Mouse (Mus musculus): Measurements from ENCODE around the gene Mbd5. TPM values are rescaled to one million over a fixed set of nuclear protein-coding genes. Genes with fewer than 3 reads are reported as not detected.

Mbd5 gene
- polyA plus RNA-seq, 1 experiment from 2014 or later = 6.8 TPM

- Histone ChIP-seq H3K9ac (ENCODE audit: low read depth, low read length) (no peak overlapping the region), H3K4me3 (ENCODE audit: low read depth, low read length) (no peak overlapping the region), H3K36me3 (ENCODE audit: control insufficient read depth, insufficient read depth) (no peaks in the 10 kb centered on the region), H3K4me2 (replicated peaks; ENCODE audit: low read depth) (no peak overlapping the region), H3K27me3 (replicated peaks; ENCODE audit: control insufficient read depth, insufficient read depth, low read length) (no peaks in the 10 kb centered on the region), H3K4me1 (replicated peaks; ENCODE audit: control insufficient read depth, insufficient read depth, low read length) (no peaks in the 10 kb centered on the region), H3K9me3 (ENCODE audit: control insufficient read depth) (no peaks in the 10 kb centered on the region), H3K27ac (ENCODE audit: low read depth, low read length) (no peak overlapping the region)
- 78% methylated on average over 5 of the region's 5 CpGs for WGBS
- ATAC-seq = no peak
- no peak for TF ChIP-seq CTCF (IDR thresholded peaks at IDR 0.05; ENCODE audit: low read depth)
These were observed 422.3 kb downstream of the Mbd5 start for GRCm38 (mm10) chr2:49371632-49372031.

DNA sequence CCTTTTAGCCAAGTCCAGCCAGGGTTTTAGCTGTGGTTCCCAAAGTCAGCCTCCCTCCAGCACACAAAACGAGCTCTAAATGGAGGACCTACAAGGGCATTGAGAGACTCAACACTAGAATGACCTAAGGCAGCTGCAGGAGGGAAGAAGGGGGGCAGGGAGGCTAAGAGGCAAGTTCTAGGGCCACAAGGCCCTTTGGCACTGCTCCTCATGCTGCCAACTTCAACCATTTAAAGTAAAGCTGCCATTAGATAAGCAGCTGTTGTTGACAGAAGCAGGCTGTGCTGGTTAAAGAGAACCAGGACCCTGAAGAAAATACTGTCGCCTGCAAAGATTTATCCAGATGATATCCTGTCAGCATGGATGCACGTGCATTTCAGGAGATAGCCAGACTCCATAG lies 423.3 kb downstream of the Mbd5 start:
- H3K4me2 ChIP-seq (replicated peaks; ENCODE audit: low read depth) = no peak overlapping the region
- TF ChIP-seq CTCF (IDR thresholded peaks at IDR 0.05; ENCODE audit: low read depth) = no peak
- H3K27ac ChIP-seq (ENCODE audit: low read depth, low read length) = no peak overlapping the region
- WGBS = 52% methylated on average over 3 of the region's 3 CpGs
- no peak for ATAC-seq
- no peak overlapping the region for H3K4me3 ChIP-seq (ENCODE audit: low read depth, low read length)
- H3K36me3 ChIP-seq (ENCODE audit: control insufficient read depth, insufficient read depth) = no peaks in the 10 kb centered on the region
- H3K4me1 ChIP-seq (replicated peaks; ENCODE audit: control insufficient read depth, insufficient read depth, low read length) = no peaks in the 10 kb centered on the region
- no peaks in the 10 kb centered on the region for H3K27me3 ChIP-seq (replicated peaks; ENCODE audit: control insufficient read depth, insufficient read depth, low read length)
- no peaks in the 10 kb centered on the region for H3K9me3 ChIP-seq (ENCODE audit: control insufficient read depth)
- no peak overlapping the region for H3K9ac ChIP-seq (ENCODE audit: low read depth, low read length)

Other genes with a start within 250 kb of the Mbd5 start
- gene Acvr2a, start 135.4 kb upstream of the Mbd5 start, polyA plus RNA-seq (2015; fragmentation: Nextera tagmentation; extraction: Ambion mirVana) = 10.5 and 10.6 TPM in 2 replicates
- gene Orc4, start 769 bp downstream of the Mbd5 start, polyA plus RNA-seq (2015; fragmentation: Nextera tagmentation; extraction: Ambion mirVana) = 48.2 and 54.6 TPM in 2 replicates

Data from intestine, postnatal 0 days (tissue).